Mouse (Mus musculus): ENCODE results near the gene Nav2. TPM values are rescaled to one million over a fixed set of nuclear protein-coding genes. Genes with fewer than 3 reads are reported as not detected.

Gene Nav2
- polyA plus RNA-seq, 1 experiment from 2014 or later: 24.2 TPM

DNA sequence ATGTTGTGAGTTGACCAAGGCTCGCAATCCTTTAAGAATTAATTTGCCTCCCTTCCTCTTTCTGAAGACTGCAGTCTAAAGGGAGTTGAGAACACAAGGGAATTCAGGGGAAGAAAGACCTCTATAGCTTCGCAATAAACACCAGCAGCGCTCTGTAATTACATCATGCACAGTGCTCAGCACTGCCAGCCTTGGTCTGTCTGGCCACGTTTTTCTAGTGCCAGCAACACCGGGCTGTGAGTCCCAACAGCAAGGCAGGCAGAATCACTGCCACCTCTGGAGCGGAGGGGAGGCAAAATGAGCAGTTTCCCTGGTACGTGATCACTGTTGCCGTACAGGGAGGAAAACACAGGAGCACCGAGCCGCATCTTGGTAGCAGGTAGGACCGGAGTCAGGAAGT is 657.3 kb downstream of the Nav2 start:
- Histone ChIP-seq H3K36me3 (peaks cover 43% of the 10 kb centered on the region), H3K27ac (no peak overlapping the region), H3K9ac (no peak overlapping the region), H3K9me3 (no peaks in the 10 kb centered on the region), H3K4me3 (no peak overlapping the region), H3K4me2 (no peak overlapping the region), H3K27me3 (no peaks in the 10 kb centered on the region), H3K4me1 (replicated peaks) (no peaks in the 10 kb centered on the region)
- ATAC-seq (ENCODE audit: low FRiP score): no peak
- WGBS: 89% methylated on average over 11 of the region's 11 CpGs

DNA sequence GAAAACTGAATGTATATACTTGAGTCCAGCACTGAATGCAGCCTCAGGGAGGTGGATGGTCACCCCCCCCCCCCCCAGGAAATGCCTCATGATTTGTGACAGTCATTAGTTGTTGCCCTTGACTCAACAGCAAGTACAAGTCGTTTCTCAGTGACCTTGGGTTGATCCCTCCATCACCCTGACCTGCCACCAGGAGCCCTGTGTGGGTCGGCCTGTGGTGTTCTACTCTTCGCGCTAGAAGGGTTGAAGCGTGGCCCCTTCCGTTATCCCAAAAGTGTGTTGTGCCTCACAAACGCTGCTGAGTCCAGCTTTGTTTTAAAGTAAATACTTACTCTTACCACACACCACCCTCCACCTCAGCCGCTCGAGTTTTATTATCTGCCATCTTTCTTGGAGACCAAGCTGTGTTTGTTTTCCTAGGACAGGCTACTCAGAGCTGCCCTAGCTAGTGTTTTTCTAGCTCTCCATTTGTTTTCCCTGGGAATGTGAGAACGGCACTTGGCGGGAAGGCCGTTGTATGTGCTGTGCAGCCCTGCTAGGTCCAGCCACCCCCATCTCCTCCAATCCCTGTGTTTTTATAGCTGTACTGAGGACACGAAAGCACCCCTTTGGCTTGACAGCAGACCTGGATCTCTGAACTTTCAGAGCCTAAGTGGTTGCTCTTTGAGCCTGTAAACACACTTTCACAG is 659.0 kb downstream of the Nav2 start:
- no peak for ATAC-seq (ENCODE audit: low FRiP score)
- Histone ChIP-seq H3K4me2 (no peak overlapping the region), H3K9me3 (no peaks in the 10 kb centered on the region), H3K9ac (no peak overlapping the region), H3K36me3 (peaks cover 59% of the 10 kb centered on the region), H3K27ac (no peak overlapping the region), H3K4me3 (no peak overlapping the region), H3K27me3 (no peaks in the 10 kb centered on the region), H3K4me1 (replicated peaks) (no peaks in the 10 kb centered on the region)
- 79% methylated on average over 13 of the region's 13 CpGs for WGBS

- 62% methylated on average over 7 of the region's 7 CpGs for WGBS
- no peak overlapping the region for H3K9ac ChIP-seq
- ATAC-seq (ENCODE audit: low FRiP score): no peak
- H3K4me2 ChIP-seq: no peak overlapping the region
- peak overlapping the region; percentile 31; the same call in 1 of the 2 replicates for H3K27ac ChIP-seq
- H3K4me3 ChIP-seq: no peak overlapping the region
- no peaks in the 10 kb centered on the region for H3K4me1 ChIP-seq (replicated peaks)
- H3K36me3 ChIP-seq: peaks cover 57% of the 10 kb centered on the region
- no peaks in the 10 kb centered on the region for H3K9me3 ChIP-seq
- no peaks in the 10 kb centered on the region for H3K27me3 ChIP-seq
Observed at GRCm38 (mm10) chr7:49569646-49570045, 661.1 kb downstream of the Nav2 start.

DNA sequence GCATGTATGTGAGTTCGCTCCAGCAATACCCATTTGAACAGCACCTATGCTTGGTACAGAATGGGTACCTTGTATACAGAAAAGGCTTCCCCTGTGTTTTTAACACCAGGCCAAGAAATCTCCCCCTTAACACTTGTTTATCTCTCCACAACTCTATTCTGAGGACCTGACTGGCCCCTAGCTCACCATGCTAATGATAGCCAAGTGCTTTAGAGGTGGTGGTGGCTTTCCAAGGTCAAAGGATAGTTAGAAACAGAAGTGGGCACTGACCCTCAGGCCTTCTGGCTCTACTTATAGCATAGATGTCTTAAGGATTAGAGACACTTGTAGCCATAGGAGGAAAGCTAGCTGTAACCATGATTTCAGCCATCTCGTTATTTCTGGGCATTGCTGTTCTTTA is 663.1 kb downstream of the Nav2 start:
- Histone ChIP-seq H3K9ac (no peak overlapping the region), H3K4me2 (no peak overlapping the region), H3K9me3 (no peaks in the 10 kb centered on the region), H3K4me1 (replicated peaks) (no peaks in the 10 kb centered on the region), H3K27ac (no peak overlapping the region), H3K36me3 (peaks cover 56% of the 10 kb centered on the region), H3K27me3 (no peaks in the 10 kb centered on the region), H3K4me3 (no peak overlapping the region)
- no peak for ATAC-seq (ENCODE audit: low FRiP score)
- 97% methylated on average over 2 of the region's 2 CpGs for WGBS

- H3K4me3 ChIP-seq: no peak overlapping the region
- H3K27ac ChIP-seq: no peak overlapping the region
- no peak overlapping the region for H3K4me2 ChIP-seq
- no peak for ATAC-seq (ENCODE audit: low FRiP score)
- 88% methylated on average over 9 of the region's 9 CpGs for WGBS
- peaks cover 73% of the 10 kb centered on the region for H3K36me3 ChIP-seq
- H3K27me3 ChIP-seq: no peaks in the 10 kb centered on the region
- H3K9me3 ChIP-seq: no peaks in the 10 kb centered on the region
- H3K9ac ChIP-seq: no peak overlapping the region
- H3K4me1 ChIP-seq (replicated peaks): no peaks in the 10 kb centered on the region
Observed at GRCm38 (mm10) chr7:49575226-49575625, 666.7 kb downstream of the Nav2 start.

GRCm38 (mm10) chr7:49577096-49577495 is 668.6 kb downstream of the Nav2 start:
- 90% methylated on average over 2 of the region's 2 CpGs for WGBS
- H3K27ac ChIP-seq: no peak overlapping the region
- no peak overlapping the region for H3K4me2 ChIP-seq
- no peak overlapping the region for H3K9ac ChIP-seq
- no peak overlapping the region for H3K4me3 ChIP-seq
- no peaks in the 10 kb centered on the region for H3K9me3 ChIP-seq
- no peak for ATAC-seq (ENCODE audit: low FRiP score)
- H3K27me3 ChIP-seq: no peaks in the 10 kb centered on the region
- peaks cover 67% of the 10 kb centered on the region for H3K36me3 ChIP-seq
- no peaks in the 10 kb centered on the region for H3K4me1 ChIP-seq (replicated peaks)

GRCm38 (mm10) chr7:49581951-49582350 is 673.4 kb downstream of the Nav2 start:
- H3K9me3 ChIP-seq: no peaks in the 10 kb centered on the region
- no peaks in the 10 kb centered on the region for H3K4me1 ChIP-seq (replicated peaks)
- no peak overlapping the region for H3K4me3 ChIP-seq
- no peak for ATAC-seq (ENCODE audit: low FRiP score)
- 91% methylated on average over 2 of the region's 2 CpGs for WGBS
- H3K4me2 ChIP-seq: no peak overlapping the region
- H3K27ac ChIP-seq: no peak overlapping the region
- H3K27me3 ChIP-seq: no peaks in the 10 kb centered on the region
- H3K36me3 ChIP-seq: peaks cover 66% of the 10 kb centered on the region
- no peak overlapping the region for H3K9ac ChIP-seq

DNA sequence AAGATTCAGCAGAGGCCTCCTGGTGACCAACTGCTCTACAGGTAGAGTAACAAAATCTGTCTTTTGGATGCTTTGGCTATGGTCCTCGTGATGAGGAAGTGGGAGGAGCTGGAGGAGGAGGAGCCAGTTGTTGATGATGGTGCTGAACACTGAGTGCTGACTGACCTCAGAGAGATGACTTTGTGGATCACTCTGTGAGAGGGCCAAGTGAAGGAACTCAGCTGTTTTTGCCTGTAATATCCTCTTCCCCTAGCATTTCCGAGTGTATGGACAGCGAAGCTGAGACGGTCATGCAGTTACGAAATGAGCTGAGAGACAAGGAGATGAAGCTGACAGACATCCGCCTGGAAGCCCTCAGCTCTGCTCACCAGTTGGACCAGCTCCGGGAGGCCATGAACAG is 674.0 kb downstream of the Nav2 start:
- no peak overlapping the region for H3K4me3 ChIP-seq
- no peaks in the 10 kb centered on the region for H3K27me3 ChIP-seq
- peaks cover 65% of the 10 kb centered on the region for H3K36me3 ChIP-seq
- no peak overlapping the region for H3K9ac ChIP-seq
- no peak overlapping the region for H3K4me2 ChIP-seq
- H3K4me1 ChIP-seq (replicated peaks): no peaks in the 10 kb centered on the region
- H3K9me3 ChIP-seq: no peaks in the 10 kb centered on the region
- ATAC-seq (ENCODE audit: low FRiP score): no peak
- H3K27ac ChIP-seq: no peak overlapping the region
- 89% methylated on average over 7 of the region's 7 CpGs for WGBS

GRCm38 (mm10) chr7:49583176-49583575 is 674.7 kb downstream of the Nav2 start:
- Histone ChIP-seq H3K4me1 (replicated peaks) (no peaks in the 10 kb centered on the region), H3K36me3 (peaks cover 67% of the 10 kb centered on the region), H3K4me2 (no peak overlapping the region), H3K27me3 (no peaks in the 10 kb centered on the region), H3K4me3 (no peak overlapping the region), H3K9ac (no peak overlapping the region), H3K27ac (no peak overlapping the region), H3K9me3 (no peaks in the 10 kb centered on the region)
- ATAC-seq (ENCODE audit: low FRiP score): no peak
- WGBS: 94% methylated on average over 6 of the region's 6 CpGs

DNA sequence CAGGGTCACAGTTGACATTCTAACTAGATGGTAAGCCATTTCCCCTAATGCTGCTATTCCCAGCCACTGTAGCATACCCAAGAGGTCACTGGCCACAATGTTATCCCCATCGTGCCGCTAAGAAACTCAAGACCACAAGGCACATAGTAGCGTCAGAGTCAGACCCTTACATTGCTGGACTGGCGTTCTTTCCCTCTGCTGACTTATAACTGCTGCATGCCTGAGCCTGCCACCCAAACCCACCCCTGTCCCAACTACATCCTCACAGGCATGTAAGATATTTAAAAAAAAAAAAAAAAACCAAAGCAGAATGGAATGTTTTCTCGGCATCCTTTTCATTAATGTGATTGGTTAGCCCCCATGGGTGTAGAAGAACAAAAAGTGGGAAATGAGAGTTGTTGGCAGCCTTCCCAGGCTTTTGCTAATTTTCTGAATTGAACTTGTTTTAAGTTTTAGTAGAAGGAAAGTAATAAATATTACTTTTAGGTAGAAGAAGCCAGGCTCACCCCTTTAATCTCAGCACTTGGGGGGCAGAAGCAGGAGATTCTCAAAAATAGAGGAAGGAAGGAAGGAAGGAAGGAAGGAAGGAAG is 678.1 kb downstream of the Nav2 start:
- no peak overlapping the region for H3K4me3 ChIP-seq

GRCm38 (mm10) chr7:49589635-49590034 is 681.1 kb downstream of the Nav2 start:
- Histone ChIP-seq H3K4me2 (no peak overlapping the region), H3K27me3 (no peaks in the 10 kb centered on the region), H3K27ac (no peak overlapping the region), H3K4me3 (no peak overlapping the region), H3K4me1 (replicated peaks) (no peaks in the 10 kb centered on the region), H3K36me3 (peaks cover 64% of the 10 kb centered on the region), H3K9ac (no peak overlapping the region), H3K9me3 (no peaks in the 10 kb centered on the region)
- ATAC-seq (ENCODE audit: low FRiP score): no peak
- WGBS: 92% methylated on average over 8 of the region's 8 CpGs

More for the DNA sequence above, 678.1 kb downstream of the Nav2 start:
- H3K4me1 ChIP-seq (replicated peaks): no peaks in the 10 kb centered on the region
- no peak overlapping the region for H3K4me2 ChIP-seq
- ATAC-seq (ENCODE audit: low FRiP score): no peak
- H3K36me3 ChIP-seq: peaks cover 66% of the 10 kb centered on the region
- no peak overlapping the region for H3K9ac ChIP-seq
- no peaks in the 10 kb centered on the region for H3K9me3 ChIP-seq
- 80% methylated on average over 5 of the region's 5 CpGs for WGBS
- no peaks in the 10 kb centered on the region for H3K27me3 ChIP-seq
- no peak overlapping the region for H3K27ac ChIP-seq

DNA sequence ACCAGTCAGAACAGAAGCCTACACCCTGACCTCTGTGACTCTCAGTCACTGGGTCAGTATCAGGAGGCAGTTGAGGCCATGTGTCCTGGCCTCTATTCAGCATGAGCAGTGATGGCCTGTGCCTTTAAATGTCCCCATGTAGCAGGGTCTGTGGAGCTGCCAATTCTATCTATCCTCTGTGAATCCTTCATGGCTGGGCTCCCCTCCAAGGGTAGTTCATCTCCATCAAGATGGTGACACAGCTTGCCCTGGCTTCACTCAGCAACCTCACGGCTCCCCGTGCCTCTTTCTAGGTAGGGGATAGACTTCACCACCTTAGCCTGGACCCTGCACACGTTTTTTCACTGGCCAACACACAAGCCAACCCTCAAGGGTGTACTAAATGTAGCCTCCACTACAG is 689.3 kb downstream of the Nav2 start:
- no peak overlapping the region for H3K4me2 ChIP-seq
- no peak overlapping the region for H3K4me3 ChIP-seq
- no peak overlapping the region for H3K27ac ChIP-seq
- no peaks in the 10 kb centered on the region for H3K27me3 ChIP-seq
- H3K4me1 ChIP-seq (replicated peaks): no peaks in the 10 kb centered on the region
- no peak overlapping the region for H3K9ac ChIP-seq
- no peak for ATAC-seq (ENCODE audit: low FRiP score)
- 83% methylated on average over 3 of the region's 3 CpGs for WGBS
- H3K9me3 ChIP-seq: no peaks in the 10 kb centered on the region
- H3K36me3 ChIP-seq: peaks cover 72% of the 10 kb centered on the region

DNA sequence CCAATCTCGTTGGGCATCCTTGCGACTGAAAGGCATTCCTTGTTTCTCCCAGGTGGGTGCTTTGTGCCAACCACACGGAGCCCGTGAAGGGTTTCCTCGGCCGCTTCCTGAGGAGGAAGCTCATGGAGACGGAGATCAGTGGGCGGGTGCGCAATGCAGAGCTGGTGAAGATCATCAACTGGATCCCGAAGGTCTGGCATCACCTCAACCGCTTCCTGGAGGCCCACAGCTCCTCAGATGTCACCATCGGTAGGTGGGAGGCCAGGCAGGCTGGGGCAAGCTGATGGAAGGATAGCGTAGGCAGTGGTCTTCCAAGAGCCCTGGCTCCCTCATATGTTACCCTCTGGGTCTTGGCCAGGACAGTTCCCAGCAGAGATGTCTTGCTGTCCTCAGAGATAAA is 689.7 kb downstream of the Nav2 start:
- H3K4me3 ChIP-seq: no peak overlapping the region
- H3K9me3 ChIP-seq: no peaks in the 10 kb centered on the region
- H3K27me3 ChIP-seq: no peaks in the 10 kb centered on the region
- WGBS: 95% methylated on average over 13 of the region's 13 CpGs
- H3K4me2 ChIP-seq: no peak overlapping the region
- H3K36me3 ChIP-seq: peaks cover 77% of the 10 kb centered on the region
- H3K4me1 ChIP-seq (replicated peaks): no peaks in the 10 kb centered on the region
- no peak for ATAC-seq (ENCODE audit: low FRiP score)
- no peak overlapping the region for H3K27ac ChIP-seq
- no peak overlapping the region for H3K9ac ChIP-seq

Measured in hindbrain, embryonic 13.5 days (tissue).